Mouse (Mus musculus): ENCODE results near the gene Zbtb22. TPM values are rescaled to one million over a fixed set of nuclear protein-coding genes. Genes with fewer than 3 reads are reported as not detected.

The Zbtb22 gene
- polyA plus RNA-seq, 1 experiment from 2014 or later: 12.5 TPM

DNA sequence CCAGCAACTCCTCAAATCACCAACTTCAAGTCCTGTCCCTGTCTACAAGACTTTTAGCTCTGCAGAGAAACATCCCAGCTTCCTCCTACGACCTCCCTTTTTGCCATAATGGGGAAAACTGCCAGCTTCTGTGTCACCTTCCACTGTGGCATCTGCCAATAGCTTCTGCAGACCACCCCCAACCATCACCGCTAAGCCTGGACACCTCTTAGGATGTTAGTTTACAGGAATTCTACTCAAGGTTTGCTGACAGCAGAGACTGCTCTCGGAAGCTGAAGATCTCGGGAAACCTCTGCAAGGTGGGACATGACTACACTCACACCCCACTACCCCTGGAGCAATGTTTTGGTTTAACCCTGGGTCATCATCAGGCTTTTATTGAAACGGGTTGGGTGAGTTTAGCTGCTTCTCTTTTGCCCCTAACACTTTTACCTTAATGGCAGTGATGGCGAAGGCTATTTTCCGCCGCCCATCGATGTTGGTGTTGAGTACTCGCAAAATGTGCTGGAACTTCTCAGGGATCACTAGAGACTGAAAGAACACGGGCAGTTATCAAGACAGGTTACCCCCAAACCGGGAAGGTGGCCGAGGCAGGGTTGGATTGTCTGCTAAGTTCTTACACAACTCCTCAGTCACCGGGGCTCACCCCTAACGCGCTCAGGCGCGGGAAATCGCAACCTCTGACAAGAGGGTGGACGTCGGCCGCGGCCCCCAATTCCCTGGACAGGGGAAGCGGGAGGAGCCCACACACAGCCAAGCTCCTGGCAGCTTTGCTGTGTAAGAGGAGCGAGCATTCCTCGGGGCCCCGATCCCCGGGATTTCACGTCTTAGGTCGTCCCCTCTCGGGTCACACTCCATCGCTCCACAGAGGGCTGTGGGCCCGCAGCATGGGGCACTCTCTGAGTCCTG is 39.2 kb downstream of the Zbtb22 start:
- peak; percentile 6; the same call in 1 of the 2 replicates for ATAC-seq (ENCODE audit: insufficient read depth, low FRiP score)
- H3K4me3 ChIP-seq (replicated peaks; ENCODE audit: low read length): peak overlapping the region; percentile 97
- H3K36me3 ChIP-seq (ENCODE audit: control insufficient read depth, insufficient read depth, low read length): peaks cover 12% of the 10 kb centered on the region; the same call in 1 of the 2 replicates
- H3K9me3 ChIP-seq (replicated peaks; ENCODE audit: control insufficient read depth, low read length): no peaks in the 10 kb centered on the region
- no peaks in the 10 kb centered on the region for H3K27me3 ChIP-seq (ENCODE audit: control insufficient read depth, insufficient read depth, low read length)
- under 1% methylated on average over 33 of the region's 33 CpGs for WGBS
- H3K27ac ChIP-seq (ENCODE audit: low read length): peak overlapping the region; percentile 92
- H3K4me2 ChIP-seq (ENCODE audit: low read depth, low read length): peak overlapping the region; percentile 97
- H3K4me1 ChIP-seq (ENCODE audit: control insufficient read depth, insufficient read depth, low read length): peaks cover 45% of the 10 kb centered on the region
- H3K9ac ChIP-seq (ENCODE audit: low read length): peak overlapping the region; percentile 98

DNA sequence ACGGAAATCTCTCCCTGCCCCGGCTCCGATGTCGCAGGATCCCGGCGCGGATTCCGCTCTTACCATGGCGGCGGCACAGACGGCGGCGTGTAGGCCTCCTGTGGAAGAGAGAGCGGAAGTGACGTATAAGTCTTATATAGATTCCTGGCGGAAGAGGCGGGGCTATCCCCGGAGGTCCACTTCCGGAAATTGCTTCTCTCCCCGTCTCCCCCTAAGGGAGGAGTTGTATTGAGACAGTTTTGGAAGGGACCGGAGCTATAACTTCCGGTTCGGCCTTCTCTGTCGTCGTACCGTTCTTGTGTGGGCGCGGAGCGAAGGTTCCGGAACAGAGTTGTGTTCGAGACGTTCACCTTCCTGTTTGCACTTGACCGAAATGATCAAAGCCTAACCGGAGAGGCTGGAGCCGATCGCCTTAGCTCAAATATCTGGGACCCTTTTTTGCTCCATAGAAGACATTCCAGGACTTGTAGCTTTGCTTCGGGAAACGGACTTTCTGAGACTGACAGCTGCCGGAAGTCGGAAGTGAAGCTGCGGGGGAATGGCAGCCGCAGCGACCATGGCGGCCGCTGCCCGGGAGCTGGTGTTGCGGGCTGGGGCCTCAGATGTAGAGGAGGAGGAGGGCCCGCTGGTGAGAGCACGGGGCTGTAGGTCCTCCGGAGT is 40.0 kb downstream of the Zbtb22 start, which contains the start of the genes Vps52 and Rps18:
Gene Vps52, plus strand, starts transcription at position 258 of the 660 bp plus-strand sequence.
Gene Rps18, minus strand, starts transcription at position 447 of the 660 bp plus-strand sequence.
- H3K9me3 ChIP-seq (replicated peaks; ENCODE audit: control insufficient read depth, low read length): no peaks in the 10 kb centered on the region
- peak within 1 kb of the TSS; percentile 92 for H3K27ac ChIP-seq (ENCODE audit: low read length)
- peak within 1 kb of the TSS; percentile 97 for H3K4me2 ChIP-seq (ENCODE audit: low read depth, low read length)
- under 1% methylated on average over 50 of the region's 50 CpGs for WGBS
- H3K36me3 ChIP-seq (ENCODE audit: control insufficient read depth, insufficient read depth, low read length): peaks cover 12% of the 10 kb centered on the region; the same call in 1 of the 2 replicates
- H3K4me3 ChIP-seq (replicated peaks; ENCODE audit: low read length): peak within 1 kb of the TSS; percentile 97
- H3K27me3 ChIP-seq (ENCODE audit: control insufficient read depth, insufficient read depth, low read length): no peaks in the 10 kb centered on the region
- peak within 1 kb of the TSS; percentile 98 for H3K9ac ChIP-seq (ENCODE audit: low read length)
- ATAC-seq (ENCODE audit: insufficient read depth, low FRiP score): peak; percentile 91
- H3K4me1 ChIP-seq (ENCODE audit: control insufficient read depth, insufficient read depth, low read length): peaks cover 37% of the 10 kb centered on the region

DNA sequence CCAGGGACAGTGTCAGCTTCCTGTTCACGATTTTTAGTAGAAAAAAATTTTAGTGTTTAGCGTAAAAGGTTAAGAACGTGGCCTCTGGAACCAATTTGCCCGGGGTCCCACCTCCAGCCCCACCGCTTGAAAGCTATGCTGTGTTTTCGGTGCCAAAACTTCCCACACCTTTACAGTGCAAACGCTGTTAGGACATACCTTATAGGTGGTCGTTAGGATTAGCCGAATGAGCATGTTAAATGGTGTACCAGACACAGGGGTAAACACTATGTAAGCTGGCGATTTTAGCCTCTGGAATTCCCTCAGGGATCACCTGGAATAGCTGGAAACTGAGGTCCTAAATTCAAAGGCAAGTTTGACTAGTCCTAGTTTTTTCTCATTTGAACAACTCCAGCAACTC is 40.6 kb downstream of the Zbtb22 start:
- Histone ChIP-seq H3K9me3 (replicated peaks; ENCODE audit: control insufficient read depth, low read length) (no peaks in the 10 kb centered on the region), H3K4me2 (ENCODE audit: low read depth, low read length) (peak overlapping the region; percentile 75), H3K4me3 (replicated peaks; ENCODE audit: low read length) (peak overlapping the region; percentile 97), H3K36me3 (ENCODE audit: control insufficient read depth, insufficient read depth, low read length) (peaks cover 12% of the 10 kb centered on the region; the same call in 1 of the 2 replicates), H3K4me1 (ENCODE audit: control insufficient read depth, insufficient read depth, low read length) (peaks cover 37% of the 10 kb centered on the region), H3K27me3 (ENCODE audit: control insufficient read depth, insufficient read depth, low read length) (no peaks in the 10 kb centered on the region), H3K27ac (ENCODE audit: low read length) (no peak overlapping the region), H3K9ac (ENCODE audit: low read length) (peak overlapping the region; percentile 81)
- ATAC-seq (ENCODE audit: insufficient read depth, low FRiP score): no peak
- WGBS: 7% methylated on average over 10 of the region's 10 CpGs

DNA sequence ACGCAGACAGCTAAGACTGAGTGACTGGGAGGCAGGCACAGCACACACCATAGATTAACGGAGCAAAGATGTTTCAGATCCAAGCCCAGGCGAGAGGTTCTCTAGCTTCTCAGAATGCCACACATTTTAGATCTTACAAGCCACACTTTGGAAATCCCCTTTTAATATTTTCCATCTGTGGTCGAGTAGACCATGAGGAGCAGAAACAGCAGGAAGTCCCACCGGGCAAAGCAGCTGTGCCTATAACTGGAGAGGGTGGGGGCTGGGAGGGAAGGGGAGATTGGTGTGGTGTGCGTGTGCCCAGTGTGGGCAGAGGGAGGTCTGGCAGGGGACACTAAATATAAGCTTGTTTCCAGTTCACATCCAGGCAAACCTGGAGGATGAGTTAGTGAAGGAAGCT is 41.8 kb downstream of the Zbtb22 start:
- Histone ChIP-seq H3K27ac (ENCODE audit: low read length) (no peak overlapping the region), H3K4me2 (ENCODE audit: low read depth, low read length) (no peak overlapping the region), H3K36me3 (ENCODE audit: control insufficient read depth, insufficient read depth, low read length) (peaks cover 12% of the 10 kb centered on the region; the same call in 1 of the 2 replicates), H3K4me1 (ENCODE audit: control insufficient read depth, insufficient read depth, low read length) (peaks cover 26% of the 10 kb centered on the region), H3K27me3 (ENCODE audit: control insufficient read depth, insufficient read depth, low read length) (no peaks in the 10 kb centered on the region), H3K9ac (ENCODE audit: low read length) (no peak overlapping the region), H3K4me3 (replicated peaks; ENCODE audit: low read length) (no peak overlapping the region), H3K9me3 (replicated peaks; ENCODE audit: control insufficient read depth, low read length) (no peaks in the 10 kb centered on the region)
- ATAC-seq (ENCODE audit: insufficient read depth, low FRiP score): no peak
- 88% methylated on average over 6 of the region's 6 CpGs for WGBS

DNA sequence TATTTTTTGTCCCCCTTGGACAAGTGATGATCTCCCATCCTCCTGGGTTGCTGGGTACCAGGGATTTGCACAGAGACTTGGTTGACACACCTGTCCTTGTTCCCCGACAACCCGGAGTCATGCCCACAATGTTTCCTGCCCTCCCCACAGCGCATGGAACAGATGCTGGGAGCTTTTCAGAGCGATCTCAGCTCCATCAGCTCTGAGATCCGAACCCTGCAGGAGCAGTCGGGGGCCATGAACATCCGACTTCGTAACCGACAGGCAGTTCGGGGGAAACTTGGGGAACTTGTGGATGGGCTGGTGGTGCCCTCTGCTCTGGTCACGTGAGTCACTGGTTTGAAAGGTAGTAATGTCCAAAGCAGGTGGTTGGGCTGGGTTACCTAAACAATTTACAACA is 42.7 kb downstream of the Zbtb22 start:
- WGBS: 91% methylated on average over 11 of the region's 11 CpGs
- H3K4me3 ChIP-seq (replicated peaks; ENCODE audit: low read length): no peak overlapping the region
- H3K9ac ChIP-seq (ENCODE audit: low read length): no peak overlapping the region; the same call in 1 of the 2 replicates
- H3K9me3 ChIP-seq (replicated peaks; ENCODE audit: control insufficient read depth, low read length): no peaks in the 10 kb centered on the region
- H3K27ac ChIP-seq (ENCODE audit: low read length): no peak overlapping the region
- H3K27me3 ChIP-seq (ENCODE audit: control insufficient read depth, insufficient read depth, low read length): no peaks in the 10 kb centered on the region
- peaks cover 16% of the 10 kb centered on the region for H3K4me1 ChIP-seq (ENCODE audit: control insufficient read depth, insufficient read depth, low read length)
- H3K4me2 ChIP-seq (ENCODE audit: low read depth, low read length): no peak overlapping the region
- ATAC-seq (ENCODE audit: insufficient read depth, low FRiP score): no peak
- 0 out of 2 replicates have a peak, but pooled peaks cover 15% of the 10 kb centered on the region for H3K36me3 ChIP-seq (ENCODE audit: control insufficient read depth, insufficient read depth, low read length)

DNA sequence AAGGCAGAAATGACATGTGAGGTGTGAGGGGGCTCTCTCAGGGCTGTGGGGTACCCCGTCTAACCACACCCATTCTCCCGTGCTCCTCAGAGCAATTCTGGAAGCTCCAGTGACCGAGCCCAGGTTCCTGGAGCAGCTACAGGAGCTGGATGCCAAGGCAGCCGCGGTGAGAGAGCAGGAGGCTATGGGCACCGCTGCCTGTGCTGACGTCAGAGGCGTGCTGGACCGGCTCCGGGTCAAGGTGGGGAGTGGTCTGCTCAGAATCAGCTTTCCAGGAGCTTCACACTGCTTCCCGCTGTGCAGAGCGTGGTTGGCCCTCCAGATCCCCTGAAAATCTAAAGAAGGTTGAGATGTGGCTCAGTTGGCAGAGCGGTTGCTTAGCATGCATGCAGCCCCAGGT is 43.4 kb downstream of the Zbtb22 start:
- Histone ChIP-seq H3K9me3 (replicated peaks; ENCODE audit: control insufficient read depth, low read length) (no peaks in the 10 kb centered on the region), H3K27me3 (ENCODE audit: control insufficient read depth, insufficient read depth, low read length) (no peaks in the 10 kb centered on the region), H3K36me3 (ENCODE audit: control insufficient read depth, insufficient read depth, low read length) (0 out of 2 replicates have a peak, but pooled peaks cover 15% of the 10 kb centered on the region), H3K9ac (ENCODE audit: low read length) (no peak overlapping the region), H3K4me3 (replicated peaks; ENCODE audit: low read length) (no peak overlapping the region), H3K27ac (ENCODE audit: low read length) (no peak overlapping the region), H3K4me1 (ENCODE audit: control insufficient read depth, insufficient read depth, low read length) (peaks cover 10% of the 10 kb centered on the region), H3K4me2 (ENCODE audit: low read depth, low read length) (no peak overlapping the region)
- 96% methylated on average over 13 of the region's 13 CpGs for WGBS
- no peak for ATAC-seq (ENCODE audit: insufficient read depth, low FRiP score)

DNA sequence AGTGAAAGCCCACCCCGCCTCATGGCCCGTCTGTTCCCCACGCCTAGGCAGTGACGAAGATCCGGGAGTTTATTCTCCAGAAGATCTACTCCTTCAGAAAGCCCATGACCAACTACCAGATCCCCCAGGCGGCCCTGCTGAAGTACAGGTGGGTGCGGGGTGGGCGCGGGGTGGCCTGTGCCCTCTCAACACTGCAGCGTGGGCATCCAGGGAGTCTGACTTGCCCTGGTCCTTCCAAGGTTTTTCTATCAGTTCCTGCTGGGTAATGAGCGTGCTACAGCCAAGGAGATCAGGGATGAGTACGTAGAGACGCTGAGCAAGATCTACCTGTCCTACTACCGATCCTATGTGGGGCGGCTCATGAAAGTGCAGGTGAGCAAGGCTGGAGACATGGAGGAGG is 44.2 kb downstream of the Zbtb22 start:
- H3K4me1 ChIP-seq (ENCODE audit: control insufficient read depth, insufficient read depth, low read length): peaks cover 5% of the 10 kb centered on the region
- H3K4me3 ChIP-seq (replicated peaks; ENCODE audit: low read length): no peak overlapping the region
- H3K27me3 ChIP-seq (ENCODE audit: control insufficient read depth, insufficient read depth, low read length): no peaks in the 10 kb centered on the region
- no peak for ATAC-seq (ENCODE audit: insufficient read depth, low FRiP score)
- no peaks in the 10 kb centered on the region for H3K9me3 ChIP-seq (replicated peaks; ENCODE audit: control insufficient read depth, low read length)
- no peak overlapping the region for H3K4me2 ChIP-seq (ENCODE audit: low read depth, low read length)
- H3K9ac ChIP-seq (ENCODE audit: low read length): no peak overlapping the region
- no peak overlapping the region for H3K27ac ChIP-seq (ENCODE audit: low read length)
- H3K36me3 ChIP-seq (ENCODE audit: control insufficient read depth, insufficient read depth, low read length): 0 out of 2 replicates have a peak, but pooled peaks cover 15% of the 10 kb centered on the region
- WGBS: 92% methylated on average over 15 of the region's 15 CpGs

DNA sequence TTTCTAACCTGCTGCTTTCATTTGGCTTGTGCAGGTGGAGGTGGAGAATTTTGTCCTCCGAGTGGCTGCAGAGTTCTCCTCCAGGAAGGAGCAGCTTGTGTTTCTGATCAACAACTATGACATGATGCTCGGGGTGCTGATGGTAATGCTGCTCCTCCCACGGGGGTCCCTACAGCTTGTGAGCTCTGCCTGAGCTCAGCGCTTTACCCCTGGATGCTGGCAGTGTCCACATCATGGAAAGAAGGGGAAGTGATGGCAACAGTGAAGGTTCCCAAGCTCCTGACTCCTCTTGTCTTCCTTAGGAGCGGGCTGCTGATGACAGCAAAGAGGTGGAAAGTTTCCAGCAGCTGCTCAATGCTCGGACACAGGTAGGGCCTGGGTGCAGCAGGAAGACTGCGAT is 47.2 kb downstream of the Zbtb22 start:
- no peak overlapping the region for H3K9ac ChIP-seq (ENCODE audit: low read length)
- no peak overlapping the region for H3K4me2 ChIP-seq (ENCODE audit: low read depth, low read length)
- H3K27ac ChIP-seq (ENCODE audit: low read length): no peak overlapping the region
- ATAC-seq (ENCODE audit: insufficient read depth, low FRiP score): no peak
- H3K9me3 ChIP-seq (replicated peaks; ENCODE audit: control insufficient read depth, low read length): no peaks in the 10 kb centered on the region
- H3K4me3 ChIP-seq (replicated peaks; ENCODE audit: low read length): no peak overlapping the region
- no peaks in the 10 kb centered on the region for H3K27me3 ChIP-seq (ENCODE audit: control insufficient read depth, insufficient read depth, low read length)
- 89% methylated on average over 7 of the region's 7 CpGs for WGBS
- 0 out of 2 replicates have a peak, but pooled peaks cover 15% of the 10 kb centered on the region for H3K36me3 ChIP-seq (ENCODE audit: control insufficient read depth, insufficient read depth, low read length)
- no peaks in the 10 kb centered on the region for H3K4me1 ChIP-seq (ENCODE audit: control insufficient read depth, insufficient read depth, low read length)

All from stomach, embryonic 16.5 days (tissue).